Mouse (Mus musculus) bone marrow macrophage, adult 2 months (primary cell): ENCODE data around the gene Psmc3ip.

ENCODE experiments used
- CTCF ChIP-seq: IDR thresholded peaks from 2 replicates; pipeline ENCODE4 v1.5.1; 2012; ENCODE audit warnings: low read depth, mild to moderate bottlenecking, low read length, moderate library complexity
- POLR2A ChIP-seq: IDR thresholded peaks from 2 replicates; pipeline ENCODE4 v1.6.1; 2012; ENCODE audit warnings: mild to moderate bottlenecking, low read depth, low read length, borderline replicate concordance

DNA sequence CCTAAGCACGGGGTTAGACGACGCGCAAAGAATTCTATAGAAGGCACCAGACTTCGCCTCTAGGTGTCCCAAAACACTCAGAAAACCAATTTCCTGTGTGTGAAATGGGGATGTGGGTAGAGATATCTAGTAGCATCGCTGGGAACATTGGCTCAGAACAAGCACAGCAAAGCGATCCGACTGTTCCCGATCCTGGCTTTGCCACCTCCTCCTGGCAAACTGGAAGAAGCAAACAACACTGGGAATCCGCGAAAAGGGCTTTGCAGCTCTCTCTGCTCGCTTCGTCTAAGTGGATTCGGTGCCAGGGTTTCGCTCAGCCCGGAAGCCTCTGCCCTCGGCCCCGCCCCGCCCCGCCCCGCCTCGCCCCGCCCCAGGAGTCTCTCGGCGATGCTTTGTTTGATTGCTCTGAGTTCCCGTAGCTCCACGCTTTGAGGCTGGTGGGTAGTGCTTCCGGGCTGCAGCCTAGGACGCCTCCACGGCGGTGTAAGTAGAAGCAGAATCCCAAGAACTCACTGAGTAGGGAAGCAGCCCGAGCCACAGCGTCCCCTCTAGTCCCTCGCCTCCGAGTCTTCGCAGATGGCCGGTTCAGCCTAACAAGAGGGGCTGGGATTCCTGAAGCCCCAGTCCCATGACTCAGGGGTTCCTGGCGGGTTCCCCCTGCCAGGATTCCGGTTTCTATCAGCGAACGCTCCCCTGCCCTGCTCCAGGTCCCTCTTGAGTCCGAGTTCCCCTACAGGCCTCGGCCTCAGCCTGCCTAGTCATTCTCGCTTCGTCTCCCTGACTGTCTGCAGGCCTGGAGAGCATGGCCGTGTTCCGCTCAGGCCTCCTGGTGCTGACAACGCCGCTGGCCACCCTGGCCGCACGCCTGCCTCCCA is 12.8 kb downstream of the Psmc3ip start, which contains the start of gene Coasy:
- TF ChIP-seq POLR2A (no peak), CTCF (no peak)
